In genomic region chr11:32087376-32087775, GRCm38 (mm10) we compare ENCODE assay signal across 10 mouse cellular contexts.
DNase-seq lines count a peak whose midpoint lies in the region; ATAC-seq and TF ChIP-seq lines count a peak whose summit lies in the region.
"Had no signal": no experiment of that assay in that cellular context is flagged by ENCODE, and none has a peak within 500 bp of the region (broad histone marks: within the 10 kb centered on the region; RNA-seq: fewer than 3 reads in every experiment).

No protein-coding gene starts in this region.

- H3K4me2 ChIP-seq in embryonic facial prominence, embryonic 11.5 days (ENCODE audit: low read depth, low read length) = no peak overlapping the region
- H3K4me2 ChIP-seq in lung, postnatal 0 days (replicated peaks; ENCODE audit: low read depth, low read length) = no peak overlapping the region
- H3K4me2 ChIP-seq: stomach, embryonic 15.5 days had no signal

- no peak for TF ChIP-seq CTCF in lung, postnatal 0 days (IDR thresholded peaks at IDR 0.05)

- peak; percentile 44 for DNase-seq in ES-CJ7 (ENCODE audit: low read depth, low spot score)
- DNase-seq in embryonic facial prominence, embryonic 11.5 days (ENCODE audit: low spot score) = peak; percentile 73
- peak; percentile 70 for DNase-seq in induced T-regulatory cell, adult 2 months (ENCODE audit: low read depth)
- DNase-seq in mesoderm, embryonic 11.5 days (ENCODE audit: low read depth, low spot score) = peak; percentile 78
- DNase-seq in right cerebral cortex, postnatal 4 days = peak; percentile 65
- DNase-seq in lung, postnatal 0 days (ENCODE audit: low spot score) = no peak
- DNase-seq in kidney, adult 8-10 months = no peak
- no peak for DNase-seq in thymus, postnatal 10 days (ENCODE audit: low spot score in 2 of 2)

- peak; percentile 73; the same call in 1 of the 2 replicates for ATAC-seq in embryonic facial prominence, embryonic 11.5 days (replicated peaks; ENCODE audit: insufficient number of reproducible peaks, low FRiP score, low TSS enrichment, low read depth)
- no peak for ATAC-seq in lung, postnatal 0 days
- ATAC-seq: Patski had no signal

- WGBS in embryonic facial prominence, embryonic 11.5 days = 20% methylated on average over 2 of the region's 2 CpGs
- 24% methylated on average over 2 of the region's 2 CpGs for WGBS in lung, postnatal 0 days

- H3K4me3 ChIP-seq in embryonic facial prominence, embryonic 11.5 days (ENCODE audit: low read depth, low read length) = no peak overlapping the region
- H3K4me3 ChIP-seq in lung, postnatal 0 days (ENCODE audit: low read depth, low read length) = no peak overlapping the region
- H3K4me3 ChIP-seq: stomach, embryonic 15.5 days had no signal

- no peaks in the 10 kb centered on the region for H3K27me3 ChIP-seq in embryonic facial prominence, embryonic 11.5 days (ENCODE audit: control insufficient read depth, insufficient read depth, low read length)
- no peaks in the 10 kb centered on the region for H3K27me3 ChIP-seq in lung, postnatal 0 days (replicated peaks; ENCODE audit: insufficient read depth, low read length)
- H3K27me3 ChIP-seq: stomach, embryonic 15.5 days had no signal

- no peak overlapping the region for H3K9ac ChIP-seq in embryonic facial prominence, embryonic 11.5 days (replicated peaks; ENCODE audit: low read length)
- no peak overlapping the region for H3K9ac ChIP-seq in lung, postnatal 0 days (replicated peaks; ENCODE audit: low read depth)
- H3K9ac ChIP-seq: stomach, embryonic 15.5 days had no signal

- TF ChIP-seq EP300 in lung, postnatal 0 days (IDR thresholded peaks at IDR 0.05) = no peak

- H3K9me3 ChIP-seq in embryonic facial prominence, embryonic 11.5 days (replicated peaks; ENCODE audit: control insufficient read depth, low read length) = no peaks in the 10 kb centered on the region
- no peaks in the 10 kb centered on the region for H3K9me3 ChIP-seq in lung, postnatal 0 days (ENCODE audit: low read length)
- H3K9me3 ChIP-seq: stomach, embryonic 15.5 days had no signal

- H3K36me3 ChIP-seq in embryonic facial prominence, embryonic 11.5 days (replicated peaks; ENCODE audit: control insufficient read depth, insufficient read depth, low read depth, low read length) = no peaks in the 10 kb centered on the region
- H3K36me3 ChIP-seq in lung, postnatal 0 days (ENCODE audit: insufficient read depth, low read length) = no peaks in the 10 kb centered on the region
- H3K36me3 ChIP-seq: stomach, embryonic 15.5 days had no signal

- H3K27ac ChIP-seq in embryonic facial prominence, embryonic 11.5 days (replicated peaks; ENCODE audit: low read depth, low read length) = no peak overlapping the region
- H3K27ac ChIP-seq in lung, postnatal 0 days (ENCODE audit: low read length) = no peak overlapping the region
- H3K27ac ChIP-seq: stomach, embryonic 15.5 days had no signal

- no peaks in the 10 kb centered on the region for H3K4me1 ChIP-seq in embryonic facial prominence, embryonic 11.5 days (ENCODE audit: control insufficient read depth, insufficient read depth, low read length)
- H3K4me1 ChIP-seq in lung, postnatal 0 days (ENCODE audit: insufficient read depth, low read depth, low read length) = no peaks in the 10 kb centered on the region
- H3K4me1 ChIP-seq: stomach, embryonic 15.5 days had no signal

Comparison
In these comparisons a context has a peak if more than half of its experiments do, and no peak if none do; other contexts are left out.
1. DNase-seq: peak in ES-CJ7 (single experiment), embryonic facial prominence, embryonic 11.5 days (single experiment), induced T-regulatory cell, adult 2 months (single experiment), mesoderm, embryonic 11.5 days (single experiment) and right cerebral cortex, postnatal 4 days (single experiment); none in lung, postnatal 0 days (single experiment), kidney, adult 8-10 months (0 of 2) and thymus, postnatal 10 days (0 of 2).